10 mouse cellular contexts compared by ENCODE assay signal in the genomic region with DNA sequence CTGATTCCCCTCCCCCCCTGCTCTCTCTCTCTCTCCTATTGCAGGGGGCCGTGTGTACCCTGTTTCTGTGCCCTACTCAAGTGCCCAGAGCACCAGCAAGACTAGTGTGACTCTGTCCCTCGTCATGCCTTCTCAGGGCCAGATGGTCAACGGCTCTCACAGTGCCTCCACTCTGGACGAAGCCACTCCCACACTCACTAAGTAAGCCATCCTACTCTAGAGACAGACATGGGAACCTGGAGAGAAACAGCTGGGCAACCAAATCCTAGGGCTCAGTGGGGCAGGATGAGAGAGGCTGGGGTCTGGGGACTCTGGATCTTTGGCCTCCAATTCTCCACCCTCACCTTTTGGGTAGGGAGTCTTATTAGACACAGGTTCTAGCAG. TPM values are rescaled to one million over a fixed set of nuclear protein-coding genes. Genes with fewer than 3 reads are reported as not detected.
DNase-seq lines count a peak whose midpoint lies in the region; ATAC-seq and TF ChIP-seq lines count a peak whose summit lies in the region.
"Had no signal": no experiment of that assay in that cellular context is flagged by ENCODE, and none has a peak within 500 bp of the region (broad histone marks: within the 10 kb centered on the region; RNA-seq: fewer than 3 reads in every experiment).

No protein-coding gene starts in this region.

- WGBS in kidney, embryonic 15.5 days = 26% methylated on average over 4 of the region's 4 CpGs
- WGBS in embryonic facial prominence, embryonic 13.5 days = 24% methylated on average over 4 of the region's 4 CpGs
- WGBS in liver, embryonic 15.5 days (ENCODE audit: insufficient replicate concordance) = 72% methylated on average over 4 of the region's 4 CpGs

- peaks cover 44% of the 10 kb centered on the region for H3K4me1 ChIP-seq in kidney, embryonic 15.5 days
- H3K4me1 ChIP-seq in ES-Bruce4 (ENCODE audit: control insufficient read depth, insufficient read depth, low read length) = peaks cover 6% of the 10 kb centered on the region
- H3K4me1 ChIP-seq in embryonic facial prominence, embryonic 13.5 days = peaks cover 28% of the 10 kb centered on the region
- H3K4me1 ChIP-seq in liver, embryonic 15.5 days (replicated peaks) = peaks cover 20% of the 10 kb centered on the region
- H3K4me1 ChIP-seq: hindbrain, embryonic 15.5 days had no signal

- ATAC-seq in kidney, embryonic 15.5 days (replicated peaks; ENCODE audit: low FRiP score) = peak; percentile 19
- ATAC-seq in embryonic facial prominence, embryonic 13.5 days (ENCODE audit: insufficient number of reproducible peaks, insufficient read depth, low FRiP score, low TSS enrichment, low read depth) = no peak
- no peak for ATAC-seq in liver, embryonic 15.5 days (ENCODE audit: insufficient read depth)

- DNase-seq in kidney, adult 18-20 months = no peak
- DNase-seq in cerebellum, postnatal 36 days = no peak
- DNase-seq in T-cell, adult 2 months (ENCODE audit: low spot score) = no peak
- DNase-seq: cerebellum, postnatal 10 days; thymus, postnatal 25 days had no signal

- no peak overlapping the region for H3K9ac ChIP-seq in kidney, embryonic 15.5 days
- no peak overlapping the region for H3K9ac ChIP-seq in ES-Bruce4 (ENCODE audit: low read depth, poor library complexity, severe bottlenecking)
- no peak overlapping the region for H3K9ac ChIP-seq in embryonic facial prominence, embryonic 13.5 days
- H3K9ac ChIP-seq in liver, embryonic 15.5 days = no peak overlapping the region
- H3K9ac ChIP-seq: hindbrain, embryonic 15.5 days had no signal

- H3K27me3 ChIP-seq in kidney, embryonic 15.5 days = no peaks in the 10 kb centered on the region
- no peaks in the 10 kb centered on the region for H3K27me3 ChIP-seq in ES-Bruce4 (ENCODE audit: control insufficient read depth, insufficient read depth, low read length, poor library complexity, severe bottlenecking)
- H3K27me3 ChIP-seq in embryonic facial prominence, embryonic 13.5 days = no peaks in the 10 kb centered on the region
- no peaks in the 10 kb centered on the region for H3K27me3 ChIP-seq in liver, embryonic 15.5 days
- H3K27me3 ChIP-seq: hindbrain, embryonic 15.5 days had no signal

- H3K4me2 ChIP-seq in kidney, embryonic 15.5 days = no peak overlapping the region
- no peak overlapping the region for H3K4me2 ChIP-seq in embryonic facial prominence, embryonic 13.5 days
- no peak overlapping the region for H3K4me2 ChIP-seq in liver, embryonic 15.5 days
- H3K4me2 ChIP-seq: hindbrain, embryonic 15.5 days had no signal

- peak overlapping the region; percentile 92 for H3K27ac ChIP-seq in kidney, embryonic 15.5 days
- peak overlapping the region; percentile 44 for H3K27ac ChIP-seq in ES-Bruce4 (ENCODE audit: insufficient read depth, low read length)
- H3K27ac ChIP-seq in embryonic facial prominence, embryonic 13.5 days = peak overlapping the region; percentile 93
- peak overlapping the region; percentile 67; the same call in 1 of the 2 replicates for H3K27ac ChIP-seq in liver, embryonic 15.5 days (replicated peaks)

- no peak for TF ChIP-seq EP300 in ES-Bruce4 (IDR thresholded peaks at IDR 0.05; ENCODE audit: insufficient read depth, low read depth, low read length)

- H3K9me3 ChIP-seq in kidney, embryonic 15.5 days (replicated peaks) = no peaks in the 10 kb centered on the region
- no peaks in the 10 kb centered on the region for H3K9me3 ChIP-seq in ES-Bruce4 (replicated peaks; ENCODE audit: control insufficient read depth, insufficient read depth, low read length, poor library complexity, severe bottlenecking)
- H3K9me3 ChIP-seq in embryonic facial prominence, embryonic 13.5 days = no peaks in the 10 kb centered on the region
- H3K9me3 ChIP-seq in liver, embryonic 15.5 days (replicated peaks) = no peaks in the 10 kb centered on the region
- H3K9me3 ChIP-seq: hindbrain, embryonic 15.5 days had no signal

- no peak for TF ChIP-seq POLR2A in ES-Bruce4 (IDR thresholded peaks at IDR 0.05; ENCODE audit: insufficient read depth, low read length)

- TF ChIP-seq CTCF in ES-Bruce4 (IDR thresholded peaks at IDR 0.05; ENCODE audit: low read depth, low read length) = no peak

- H3K36me3 ChIP-seq in kidney, embryonic 15.5 days = peaks cover 85% of the 10 kb centered on the region
- H3K36me3 ChIP-seq in ES-Bruce4 (ENCODE audit: control insufficient read depth, insufficient read depth, low read length, poor library complexity, severe bottlenecking) = no peaks in the 10 kb centered on the region; the same call in 1 of the 2 replicates
- H3K36me3 ChIP-seq in embryonic facial prominence, embryonic 13.5 days = peaks cover 92% of the 10 kb centered on the region
- peaks cover 86% of the 10 kb centered on the region for H3K36me3 ChIP-seq in liver, embryonic 15.5 days (replicated peaks)

- H3K4me3 ChIP-seq in kidney, embryonic 15.5 days (replicated peaks) = no peak overlapping the region
- H3K4me3 ChIP-seq in ES-Bruce4 (ENCODE audit: low read depth, low read length) = no peak overlapping the region
- no peak overlapping the region for H3K4me3 ChIP-seq in embryonic facial prominence, embryonic 13.5 days
- no peak overlapping the region for H3K4me3 ChIP-seq in liver, embryonic 15.5 days (replicated peaks)
- H3K4me3 ChIP-seq: hindbrain, embryonic 15.5 days had no signal

RNA-seq across cellular contexts. Expression of gene Mgat3, which starts 14.8 kb away (rescaled TPM):
- 6.4 and 7.3 TPM in 2 replicates for polyA plus RNA-seq in kidney, embryonic 15.5 days (2015; fragmentation: Nextera tagmentation; extraction: Ambion mirVana)
- 6.2 and 6.3 TPM in 2 replicates for polyA plus RNA-seq in ES-Bruce4 (2011; ENCODE audit: insufficient read depth, insufficient read length, low read depth, missing spikeins)
- 7.7 and 8.3 TPM in 2 replicates for polyA plus RNA-seq in embryonic facial prominence, embryonic 13.5 days (2015; fragmentation: Nextera tagmentation; extraction: Ambion mirVana)
- 0.54 and 0.55 TPM in 2 replicates for polyA plus RNA-seq in liver, embryonic 15.5 days (2015; fragmentation: Nextera tagmentation; extraction: Ambion mirVana)

RNA-seq across cellular contexts. Expression of gene Tab1, which starts 25.8 kb away (rescaled TPM):
- polyA plus RNA-seq in kidney, embryonic 15.5 days (2015; fragmentation: Nextera tagmentation; extraction: Ambion mirVana) = 34.6 and 39.1 TPM in 2 replicates
- polyA plus RNA-seq in ES-Bruce4 (2011; ENCODE audit: insufficient read depth, insufficient read length, low read depth, missing spikeins) = 13.5 and 15.6 TPM in 2 replicates
- polyA plus RNA-seq in embryonic facial prominence, embryonic 13.5 days (2015; fragmentation: Nextera tagmentation; extraction: Ambion mirVana) = 47.7 and 48.0 TPM in 2 replicates
- polyA plus RNA-seq in liver, embryonic 15.5 days (2015; fragmentation: Nextera tagmentation; extraction: Ambion mirVana) = 11.0 and 12.7 TPM in 2 replicates
